Mouse (Mus musculus) CH12.LX (cell line): ENCODE results near the gene Spata2l. TPM values are rescaled to one million over a fixed set of nuclear protein-coding genes. Genes with fewer than 3 reads are reported as not detected.
"Not testable (repeated sequence)": the region's sequence is repeated elsewhere in the genome, so short reads cannot be mapped to it uniquely, and the experiment has no call there.

Experiments
- DNase-seq: peaks from one replicate; pipeline ENCODE4 v3.0.0-alpha.2; 2013; ENCODE audit errors: extremely low read depth
- H3K27ac ChIP-seq: 2 replicates; pipeline ENCODE4 v1.5.1; 2012; ENCODE audit warnings: low read depth, mild to moderate bottlenecking, control low read depth, moderate library complexity; ENCODE audit not compliant: insufficient read depth
- H3K27me3 ChIP-seq: replicated peaks from 2 replicates; pipeline ENCODE3; 2012; ENCODE audit warnings: inconsistent platforms
- H3K36me3 ChIP-seq, 2 experiments: replicated peaks in 1 of 2; 2 replicates each; pipeline versions ENCODE3 to v1.6.1; 2012; ENCODE audit warnings: inconsistent platforms in 1 of 2, low read length in 1 of 2, mild to moderate bottlenecking in 1 of 2, mixed read lengths in 1 of 2, moderate library complexity in 1 of 2; ENCODE audit not compliant: control insufficient read depth in 1 of 2, insufficient read depth in 1 of 2
- H3K4me1 ChIP-seq, 2 experiments: 2 replicates each; pipeline ENCODE4 v1.6.1; 2012; ENCODE audit warnings: inconsistent platforms in 1 of 2, moderate library complexity in 1 of 2; ENCODE audit not compliant: insufficient read depth in 2 of 2, control insufficient read depth in 1 of 2
- H3K4me2 ChIP-seq: 2 replicates; pipeline ENCODE4 v1.6.1; 2012; ENCODE audit warnings: low read depth, mild to moderate bottlenecking, control low read depth; ENCODE audit not compliant: poor library complexity, insufficient read depth, severe bottlenecking
- H3K4me3 ChIP-seq, 3 experiments: fragments of 150-350 bp in 1 of 3; sonication (generic) in 1 of 3; replicated peaks in 1 of 3; 2 replicates each; pipeline versions ENCODE3 to v1.5.1; 2011 to 2012; ENCODE audit warnings: low read depth in 2 of 3, low read length in 2 of 3, mild to moderate bottlenecking in 2 of 3, moderate library complexity in 2 of 3, control low read depth in 1 of 3, improper control_type of control experiment in 1 of 3, inconsistent platforms in 1 of 3, mixed read lengths in 1 of 3; ENCODE audit not compliant: poor library complexity in 1 of 3
- H3K79me2 ChIP-seq: replicated peaks from 2 replicates; pipeline ENCODE4 v1.6.1; 2012; ENCODE audit warnings: mild to moderate bottlenecking, moderate library complexity; ENCODE audit not compliant: control insufficient read depth, poor library complexity, insufficient read depth, severe bottlenecking; ENCODE audit errors: extremely low read depth
- H3K9ac ChIP-seq: 2 replicates; pipeline ENCODE4 v1.6.1; 2012; ENCODE audit warnings: low read depth, mild to moderate bottlenecking, control low read depth, moderate library complexity; ENCODE audit not compliant: insufficient read depth
- H3K9me3 ChIP-seq: replicated peaks from 2 replicates; pipeline ENCODE3; 2012; ENCODE audit warnings: low read length, inconsistent platforms, mixed read lengths
- BHLHE40 ChIP-seq: IDR thresholded peaks from 2 replicates; pipeline ENCODE4 v1.6.1; 2011; ENCODE audit warnings: mild to moderate bottlenecking, low read depth, low read length, improper control_type of control experiment
- CHD1 ChIP-seq: IDR thresholded peaks from 2 replicates; pipeline ENCODE4 v1.6.1; 2012; ENCODE audit warnings: low read depth, low read length, improper control_type of control experiment, inconsistent platforms
- CTCF ChIP-seq, 2 experiments: IDR thresholded peaks in 1 of 2; conservative IDR thresholded peaks in 1 of 2; 2 replicates each; pipeline ENCODE4 v1.5.1; 2011 to 2012; ENCODE audit warnings: low read depth in 2 of 2, low read length in 2 of 2, improper control_type of control experiment in 1 of 2, inconsistent platforms in 1 of 2, mild to moderate bottlenecking in 1 of 2, moderate library complexity in 1 of 2
- EP300 ChIP-seq: IDR thresholded peaks from 2 replicates; pipeline ENCODE4 v1.6.1; 2011; ENCODE audit warnings: low read length, improper control_type of control experiment
- ETS1 ChIP-seq: conservative IDR thresholded peaks from 2 replicates; pipeline ENCODE4 v1.6.1; 2012; ENCODE audit warnings: low read depth, mild to moderate bottlenecking, inconsistent platforms, low read length, improper control_type of control experiment, moderate library complexity
- HCFC1 ChIP-seq: IDR thresholded peaks from 2 replicates; pipeline ENCODE4 v1.6.1; 2012; ENCODE audit warnings: low read depth, mild to moderate bottlenecking, inconsistent platforms, low read length, improper control_type of control experiment
- MXI1 ChIP-seq: IDR thresholded peaks from 2 replicates; pipeline ENCODE4 v1.6.1; 2011; ENCODE audit warnings: mild to moderate bottlenecking, low read depth, low read length, improper control_type of control experiment
- MYC ChIP-seq: IDR thresholded peaks from 2 replicates; pipeline ENCODE4 v1.6.1; 2011; ENCODE audit warnings: low read depth, mild to moderate bottlenecking, improper control_type of control experiment, low read length
- NELFE ChIP-seq: IDR thresholded peaks from 2 replicates; pipeline ENCODE4 v1.6.1; 2011; ENCODE audit warnings: low read depth, low read length, improper control_type of control experiment
- PAX5 ChIP-seq: IDR thresholded peaks from 2 replicates; pipeline ENCODE4 v1.6.1; 2012; ENCODE audit warnings: low read length, inconsistent platforms, mixed read lengths
- POLR2A ChIP-seq: IDR thresholded peaks from 2 replicates; pipeline ENCODE4 v1.6.1; 2011; ENCODE audit warnings: low read depth, mild to moderate bottlenecking, improper control_type of control experiment, low read length
- SIN3A ChIP-seq: IDR thresholded peaks from 2 replicates; pipeline ENCODE4 v1.6.1; 2012; ENCODE audit warnings: low read length, improper control_type of control experiment, inconsistent platforms
- SMC3 ChIP-seq: IDR thresholded peaks from 2 replicates; pipeline ENCODE4 v1.6.1; 2011; ENCODE audit warnings: low read depth, low read length, improper control_type of control experiment
- TBP ChIP-seq: conservative IDR thresholded peaks from 2 replicates; pipeline ENCODE4 v1.6.1; 2011; ENCODE audit warnings: low read depth, low read length, improper control_type of control experiment
- TCF12 ChIP-seq: IDR thresholded peaks from 2 replicates; pipeline ENCODE4 v1.6.1; 2014; ENCODE audit warnings: low read depth, mild to moderate bottlenecking, inconsistent platforms, low read length, improper control_type of control experiment
- UBTF ChIP-seq: IDR thresholded peaks from 2 replicates; pipeline ENCODE4 v1.6.1; 2012; ENCODE audit warnings: low read depth, mild to moderate bottlenecking, inconsistent platforms, low read length, improper control_type of control experiment, moderate library complexity
- ZKSCAN1 ChIP-seq: IDR thresholded peaks from 2 replicates; pipeline ENCODE4 v1.6.1; 2012; ENCODE audit warnings: low read depth, inconsistent platforms, low read length, improper control_type of control experiment, borderline replicate concordance
- ZMIZ1 ChIP-seq: IDR thresholded peaks from 2 replicates; pipeline ENCODE4 v1.6.1; 2012; ENCODE audit warnings: low read depth, mild to moderate bottlenecking, inconsistent platforms, low read length, improper control_type of control experiment
- dilution Hi-C: fragments of 300-500 bp; cut with MboI; formaldehyde crosslinking; loops from 2 replicates; pipeline ENCODE4 v1.14.3; 2020; ENCODE audit warnings: low sequenced_read_pairs; ENCODE audit not compliant: extremely low pct_unique_long_range_greater_than_20kb, extremely low pct_ligation_motif_present
- in situ Hi-C: fragments of 300-500 bp; cut with MboI; formaldehyde crosslinking; loops from 3 replicates; pipeline ENCODE4 v1.14.3; 2019; ENCODE audit warnings: low sequenced_read_pairs, low pct_ligation_motif_present, low pct_unique_long_range_greater_than_20kb, mixed read lengths
- polyA plus RNA-seq: library from polyadenylated mRNA; unstranded; fragments of >175 nt; gene quantifications from 2 replicates; pipeline ENCODE4 v1.2.1, GENCODE M21; 2012; ENCODE audit warnings: low read depth; ENCODE audit not compliant: insufficient read length
- total RNA-seq, 2 experiments: library from RNA; depleted of rRNA; stranded (reverse); fragments of 300-350 nt in 1 of 2; fragments of >200 nt in 1 of 2; gene quantifications; 2 replicates each; pipeline ENCODE4 v1.2.3; 2012 to 2014

Gene Spata2l
- total and polyA plus RNA-seq, 3 experiments: 0.63 to 2.3 (median 1.4) TPM

DNA sequence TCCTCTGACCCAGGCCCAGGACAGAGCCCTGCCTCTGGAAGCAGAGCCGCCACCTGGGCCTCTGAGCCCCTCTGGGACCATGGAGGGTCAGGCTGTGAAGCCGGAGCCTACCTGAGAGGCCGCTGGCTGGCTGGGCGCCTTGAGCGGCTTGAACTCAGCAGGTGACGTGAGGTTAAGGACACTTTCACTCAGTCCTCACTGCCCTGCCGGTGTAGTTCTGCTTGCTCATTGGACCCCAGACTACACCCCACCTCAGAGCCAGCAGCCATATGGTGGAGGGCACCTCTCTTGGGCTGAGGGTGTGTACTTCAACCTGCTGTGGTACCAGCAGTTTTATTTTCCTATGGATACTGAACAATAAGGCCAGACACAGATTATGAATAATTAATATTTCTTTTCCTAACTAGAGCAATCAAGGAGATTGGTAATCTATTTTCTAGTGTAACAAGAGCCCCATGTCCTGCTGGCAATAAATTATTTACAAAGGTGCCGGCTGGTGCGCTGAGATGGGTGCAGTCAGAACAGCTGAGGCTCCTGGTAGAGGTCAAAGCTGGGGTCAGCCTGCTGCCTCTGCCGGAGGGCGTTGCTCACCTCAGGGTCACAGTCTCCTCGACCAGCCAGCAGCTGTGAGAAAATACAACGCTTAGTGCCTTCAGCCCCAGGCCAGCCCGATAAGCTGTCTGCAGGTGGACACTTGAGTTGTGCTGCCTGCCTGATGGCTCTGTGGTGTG lies 32.1 kb upstream of the Spata2l start:
- Histone ChIP-seq H3K36me3 (peaks cover 82 to 98% of the 10 kb centered on the region in 2 experiments), H3K9ac (no peak overlapping the region), H3K79me2 (no peaks in the 10 kb centered on the region), H3K9me3 (no peaks in the 10 kb centered on the region), H3K27me3 (no peaks in the 10 kb centered on the region), H3K27ac (no peak overlapping the region), H3K4me3 (no peak overlapping the region), H3K4me2 (no peak overlapping the region), H3K4me1 (no peaks in the 10 kb centered on the region)
- no peak for DNase-seq
- dilution Hi-C loops: no loop called here
- no peak for TF ChIP-seq TBP
- TF ChIP-seq UBTF: no peak
- TF ChIP-seq SMC3: no peak
- no peak for TF ChIP-seq PAX5
- no peak for TF ChIP-seq MYC
- TF ChIP-seq MXI1: no peak
- no peak for TF ChIP-seq ZKSCAN1
- TF ChIP-seq ETS1: no peak
- no peak for TF ChIP-seq POLR2A
- no peak for TF ChIP-seq BHLHE40
- TF ChIP-seq EP300: no peak
- TF ChIP-seq NELFE: no peak
- no peak for TF ChIP-seq SIN3A
- TF ChIP-seq TCF12: no peak
- TF ChIP-seq HCFC1: no peak
- TF ChIP-seq CHD1: no peak
- no peak for TF ChIP-seq CTCF (conservative IDR thresholded peaks at IDR 0.05 in 1 of 2, IDR thresholded peaks at IDR 0.05 in 1 of 2; ENCODE audit: low read depth in 2 of 2, low read length in 2 of 2)
- no peak for TF ChIP-seq ZMIZ1
- in situ Hi-C loops: no loop called here

DNA sequence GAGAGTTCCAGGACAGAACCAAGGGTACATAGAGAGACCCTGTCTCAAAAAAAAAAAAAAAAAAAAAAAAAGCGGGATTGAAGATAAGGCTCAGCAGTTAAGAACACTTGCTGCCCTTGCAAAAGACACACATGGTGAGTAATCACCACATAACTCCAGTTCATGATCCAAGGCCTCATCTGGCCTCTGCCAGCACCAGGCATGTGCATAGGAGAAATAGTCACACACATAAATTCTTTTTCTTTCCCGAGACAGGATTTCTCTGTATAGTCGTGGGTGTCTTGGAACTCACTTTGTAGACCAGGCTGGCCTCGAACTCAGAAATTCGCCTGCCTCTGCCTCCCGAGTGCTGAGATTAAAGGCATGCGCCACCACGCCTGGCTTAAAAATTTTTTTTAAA lies 21.6 kb upstream of the Spata2l start:
- peaks cover 35 to 60% of the 10 kb centered on the region in 2 experiments for H3K36me3 ChIP-seq
- H3K4me1 ChIP-seq: peaks cover 7 to 20% of the 10 kb centered on the region in 2 experiments; a peak in 3 of 4 replicates
- H3K4me2 ChIP-seq, H3K9ac ChIP-seq, H3K4me3 ChIP-seq, H3K79me2 ChIP-seq, DNase-seq, H3K27ac ChIP-seq, in situ Hi-C loops, H3K27me3 ChIP-seq, dilution Hi-C loops, H3K9me3 ChIP-seq: not testable (repeated sequence)
